Mouse (Mus musculus): ENCODE results near the gene Krtap3-2. TPM values are rescaled to one million over a fixed set of nuclear protein-coding genes. Genes with fewer than 3 reads are reported as not detected.

Gene Krtap3-2
- polyA plus RNA-seq, 1 experiment = 0.19 TPM

DNA sequence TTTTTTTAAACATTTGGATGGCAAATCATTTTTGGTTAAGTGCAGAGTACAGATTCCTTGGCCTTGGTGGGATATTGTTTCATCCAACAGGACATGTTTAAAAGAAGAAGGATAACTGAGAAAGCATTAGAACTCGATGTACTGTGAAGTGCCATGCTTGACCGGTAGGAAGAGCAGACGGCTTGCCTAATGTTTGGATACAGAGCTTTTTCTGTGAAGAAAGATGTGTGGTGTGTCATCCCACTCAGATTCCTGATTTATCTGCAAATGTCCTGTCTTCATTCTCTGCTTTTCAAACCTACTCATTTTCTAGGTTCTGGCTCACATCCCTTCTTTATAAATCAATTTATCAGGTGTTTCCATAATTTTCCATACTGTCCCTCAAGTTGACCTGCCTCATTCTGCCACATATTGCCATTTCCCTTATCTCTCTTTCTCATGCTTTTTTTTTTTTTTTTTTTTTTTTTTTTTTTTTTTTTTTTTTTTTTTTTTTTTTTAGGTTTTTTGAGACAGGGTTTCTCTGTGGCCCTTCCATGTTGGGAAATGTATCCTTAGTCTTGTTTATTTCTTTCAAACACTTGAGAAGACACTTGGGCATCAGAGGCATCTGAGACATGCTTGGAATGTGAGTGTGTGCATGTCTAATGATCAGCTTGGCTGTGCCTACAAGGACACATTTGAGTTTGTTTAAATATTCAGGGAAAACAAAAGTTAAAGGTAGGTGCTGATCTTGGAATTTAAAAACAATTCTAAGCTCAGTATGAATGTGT is 1.5 kb upstream of the Krtap3-2 start:
- TF ChIP-seq CTCF (IDR thresholded peaks at IDR 0.05; ENCODE audit: borderline replicate concordance, control insufficient read depth, extremely low read depth, insufficient read depth, low read length, poor library complexity) (no peak), POLR2A (IDR thresholded peaks at IDR 0.05; ENCODE audit: control insufficient read depth, extremely low read depth, insufficient read depth, low read length, poor library complexity) (no peak)
- Histone ChIP-seq H3K4me1 (replicated peaks; ENCODE audit: control insufficient read depth, insufficient read depth, low read length) (no peaks in the 10 kb centered on the region), H3K27ac (ENCODE audit: control insufficient read depth, insufficient read depth, low read length) (no peak overlapping the region), H3K36me3 (ENCODE audit: control insufficient read depth, insufficient read depth, low read length) (no peaks in the 10 kb centered on the region), H3K27me3 (ENCODE audit: control insufficient read depth, insufficient read depth, low read length) (no peaks in the 10 kb centered on the region), H3K4me3 (ENCODE audit: control insufficient read depth, insufficient read depth, low read length) (no peak overlapping the region)
- 91% methylated on average over 3 of the region's 3 CpGs for WGBS
- no peak for DNase-seq

DNA sequence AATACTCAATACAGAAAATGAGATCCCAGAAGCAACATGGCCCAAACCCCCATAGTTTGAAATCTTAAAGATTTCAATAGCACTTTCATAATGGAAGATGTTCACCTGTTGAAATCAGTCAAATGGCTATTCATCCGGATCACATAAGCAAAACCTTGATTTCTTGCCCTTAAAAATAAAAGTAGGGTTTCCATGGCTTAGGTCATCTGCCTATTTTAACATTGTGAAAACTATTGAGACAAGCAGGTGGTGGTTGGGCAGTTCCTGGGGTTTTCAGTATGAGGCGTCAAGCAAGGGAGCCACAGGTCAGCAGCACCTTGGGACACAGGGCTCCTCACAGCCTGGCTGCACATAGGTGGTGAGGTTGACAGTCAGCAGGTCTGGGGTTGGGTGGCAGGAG is 458 bp downstream of the Krtap3-2 start:
- WGBS = 95% methylated on average over 2 of the region's 2 CpGs
- no peaks in the 10 kb centered on the region for H3K4me1 ChIP-seq (replicated peaks; ENCODE audit: control insufficient read depth, insufficient read depth, low read length)

DNA sequence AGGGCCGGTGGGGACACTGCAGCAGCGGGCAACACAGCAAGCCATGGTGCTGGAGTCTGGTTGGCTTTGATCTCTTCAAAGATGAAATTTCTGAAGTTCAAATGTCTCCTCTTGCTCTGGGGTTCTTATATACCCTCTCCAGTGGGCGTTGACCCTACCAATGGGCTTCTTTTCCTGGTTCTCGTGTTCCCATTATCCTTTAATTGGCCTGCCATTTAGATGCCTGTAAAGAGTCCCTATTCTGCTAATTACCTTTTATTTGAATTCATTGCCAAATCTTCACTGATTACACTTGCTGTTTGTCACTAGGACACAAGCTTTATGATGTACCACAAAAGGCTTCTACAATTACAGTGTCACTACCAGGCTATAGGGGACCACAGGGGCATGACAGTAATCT is 5.9 kb downstream of the Krtap3-2 start, which contains the start of gene Krtap3-3:
Gene Krtap3-3, minus strand, starts transcription at position 101 of the 400 bp plus-strand sequence.
- 66% methylated on average over 4 of the region's 4 CpGs for WGBS
- Histone ChIP-seq H3K36me3 (ENCODE audit: control insufficient read depth, insufficient read depth, low read length) (no peaks in the 10 kb centered on the region), H3K4me1 (replicated peaks; ENCODE audit: control insufficient read depth, insufficient read depth, low read length) (no peaks in the 10 kb centered on the region), H3K27me3 (ENCODE audit: control insufficient read depth, insufficient read depth, low read length) (no peaks in the 10 kb centered on the region), H3K27ac (ENCODE audit: control insufficient read depth, insufficient read depth, low read length) (no peak within 1 kb of the TSS), H3K4me3 (ENCODE audit: control insufficient read depth, insufficient read depth, low read length) (no peak within 1 kb of the TSS)
- TF ChIP-seq CTCF (IDR thresholded peaks at IDR 0.05; ENCODE audit: borderline replicate concordance, control insufficient read depth, extremely low read depth, insufficient read depth, low read length, poor library complexity) (no peak), POLR2A (IDR thresholded peaks at IDR 0.05; ENCODE audit: control insufficient read depth, extremely low read depth, insufficient read depth, low read length, poor library complexity) (no peak)
- DNase-seq = no peak

More for the DNA sequence above, 458 bp downstream of the Krtap3-2 start:
- Histone ChIP-seq H3K36me3 (ENCODE audit: control insufficient read depth, insufficient read depth, low read length) (no peaks in the 10 kb centered on the region), H3K27me3 (ENCODE audit: control insufficient read depth, insufficient read depth, low read length) (no peaks in the 10 kb centered on the region), H3K4me3 (ENCODE audit: control insufficient read depth, insufficient read depth, low read length) (no peak overlapping the region), H3K27ac (ENCODE audit: control insufficient read depth, insufficient read depth, low read length) (no peak overlapping the region)
- TF ChIP-seq CTCF (IDR thresholded peaks at IDR 0.05; ENCODE audit: borderline replicate concordance, control insufficient read depth, extremely low read depth, insufficient read depth, low read length, poor library complexity) (no peak), POLR2A (IDR thresholded peaks at IDR 0.05; ENCODE audit: control insufficient read depth, extremely low read depth, insufficient read depth, low read length, poor library complexity) (no peak)
- no peak for DNase-seq

DNA sequence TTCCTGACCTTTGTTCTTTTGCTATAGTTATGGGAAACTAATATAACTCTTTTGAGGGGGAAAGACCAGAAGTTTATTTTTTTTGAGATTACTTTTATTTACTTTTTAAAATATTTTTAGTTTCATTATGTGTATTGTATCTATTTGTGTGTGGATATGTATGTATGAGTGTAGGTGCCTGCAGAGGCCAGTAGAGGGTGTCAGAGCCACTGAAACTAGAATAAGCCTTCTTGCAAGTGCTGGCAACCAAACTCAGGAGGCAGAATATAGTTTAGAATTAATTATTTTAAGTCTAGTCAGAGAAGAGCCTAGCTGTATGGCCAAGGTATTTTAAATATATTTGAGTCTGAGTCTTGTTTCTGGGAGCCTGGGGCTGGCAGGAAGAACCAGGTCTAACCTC is 8.8 kb downstream of the Krtap3-2 start:
- Histone ChIP-seq H3K4me1 (replicated peaks; ENCODE audit: control insufficient read depth, insufficient read depth, low read length) (no peaks in the 10 kb centered on the region), H3K4me3 (ENCODE audit: control insufficient read depth, insufficient read depth, low read length) (no peak overlapping the region), H3K27me3 (ENCODE audit: control insufficient read depth, insufficient read depth, low read length) (no peaks in the 10 kb centered on the region), H3K27ac (ENCODE audit: control insufficient read depth, insufficient read depth, low read length) (no peak overlapping the region), H3K36me3 (ENCODE audit: control insufficient read depth, insufficient read depth, low read length) (no peaks in the 10 kb centered on the region)
- no peak for TF ChIP-seq POLR2A (IDR thresholded peaks at IDR 0.05; ENCODE audit: control insufficient read depth, extremely low read depth, insufficient read depth, low read length, poor library complexity)
- no peak for TF ChIP-seq CTCF (IDR thresholded peaks at IDR 0.05; ENCODE audit: borderline replicate concordance, control insufficient read depth, extremely low read depth, insufficient read depth, low read length, poor library complexity)
- no peak for DNase-seq

DNA sequence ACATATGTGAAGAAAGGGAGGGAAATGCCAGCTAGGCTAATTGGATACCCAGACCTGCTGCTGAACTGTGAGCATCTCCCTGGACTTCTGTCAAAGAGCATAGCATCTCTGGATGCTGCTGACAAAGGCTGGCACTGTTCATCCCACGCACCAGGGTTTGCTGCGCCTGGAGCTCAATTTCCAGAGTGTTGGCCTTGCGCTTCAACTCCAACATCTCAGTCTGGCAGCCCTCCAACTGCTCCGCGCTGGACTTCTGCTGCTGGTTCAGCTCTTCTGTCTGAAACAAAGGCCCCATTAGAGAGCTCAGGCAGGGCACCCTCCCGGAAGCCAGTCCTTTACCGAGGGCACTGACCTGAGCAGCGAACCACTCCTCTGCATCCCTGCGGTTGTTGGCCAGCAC is 16.9 kb downstream of the Krtap3-2 start:
- no peak overlapping the region for H3K4me3 ChIP-seq (ENCODE audit: control insufficient read depth, insufficient read depth, low read length)
- no peaks in the 10 kb centered on the region for H3K27me3 ChIP-seq (ENCODE audit: control insufficient read depth, insufficient read depth, low read length)
- no peak for TF ChIP-seq CTCF (IDR thresholded peaks at IDR 0.05; ENCODE audit: borderline replicate concordance, control insufficient read depth, extremely low read depth, insufficient read depth, low read length, poor library complexity)
- TF ChIP-seq POLR2A (IDR thresholded peaks at IDR 0.05; ENCODE audit: control insufficient read depth, extremely low read depth, insufficient read depth, low read length, poor library complexity) = no peak
- no peaks in the 10 kb centered on the region for H3K36me3 ChIP-seq (ENCODE audit: control insufficient read depth, insufficient read depth, low read length)
- DNase-seq = no peak
- no peak overlapping the region for H3K27ac ChIP-seq (ENCODE audit: control insufficient read depth, insufficient read depth, low read length)
- 92% methylated on average over 9 of the region's 9 CpGs for WGBS
- no peaks in the 10 kb centered on the region for H3K4me1 ChIP-seq (replicated peaks; ENCODE audit: control insufficient read depth, insufficient read depth, low read length)

DNA sequence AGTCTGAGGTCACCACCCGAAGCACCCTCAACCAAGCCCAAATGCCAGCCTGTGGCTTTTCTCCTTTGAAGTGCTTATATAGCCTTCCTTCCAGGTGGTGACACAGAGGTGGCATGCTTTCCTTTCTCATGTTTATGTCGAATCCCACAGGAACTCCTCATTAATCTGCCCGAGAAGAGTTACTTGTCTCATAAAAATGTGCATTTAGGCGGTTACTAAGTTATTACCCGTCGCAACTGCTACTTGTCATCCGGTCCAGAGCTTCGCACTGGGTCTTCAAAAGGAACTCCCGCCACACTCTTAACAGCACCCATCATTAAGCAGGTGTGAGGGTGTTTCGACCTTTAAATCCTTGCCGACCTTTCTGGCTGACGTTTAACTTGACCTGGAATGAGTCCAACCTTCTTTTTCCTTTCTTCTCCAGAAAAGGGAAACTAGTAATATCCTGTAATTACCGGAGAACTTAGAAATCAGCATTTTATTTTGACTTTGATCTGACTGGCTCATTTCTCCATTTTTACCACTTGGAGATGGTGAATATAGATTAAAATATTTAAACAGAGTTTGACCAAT is 35.3 kb downstream of the Krtap3-2 start, which contains the start of gene Krt39:
Gene Krt39, minus strand, starts transcription at position 51 of the 573 bp plus-strand sequence.
- Histone ChIP-seq H3K36me3 (ENCODE audit: control insufficient read depth, insufficient read depth, low read length) (no peaks in the 10 kb centered on the region), H3K27ac (ENCODE audit: control insufficient read depth, insufficient read depth, low read length) (no peak within 1 kb of the TSS), H3K27me3 (ENCODE audit: control insufficient read depth, insufficient read depth, low read length) (no peaks in the 10 kb centered on the region), H3K4me1 (replicated peaks; ENCODE audit: control insufficient read depth, insufficient read depth, low read length) (no peaks in the 10 kb centered on the region), H3K4me3 (ENCODE audit: control insufficient read depth, insufficient read depth, low read length) (no peak within 1 kb of the TSS)
- WGBS = 82% methylated on average over 13 of the region's 13 CpGs
- DNase-seq = no peak
- no peak for TF ChIP-seq POLR2A (IDR thresholded peaks at IDR 0.05; ENCODE audit: control insufficient read depth, extremely low read depth, insufficient read depth, low read length, poor library complexity)
- TF ChIP-seq CTCF (IDR thresholded peaks at IDR 0.05; ENCODE audit: borderline replicate concordance, control insufficient read depth, extremely low read depth, insufficient read depth, low read length, poor library complexity) = no peak

All from thymus, adult 2 months (tissue).